Mouse (Mus musculus) R1 (cell line): ENCODE measurements around the gene Farp1.

Experiments
- DNase-seq: peaks from one replicate; pipeline ENCODE4 v3.0.0-alpha.2; 2018; ENCODE audit warnings: low read depth, low spot score

Gene Farp1

GRCm38 (mm10) chr14:121057750-121058149 lies 22.8 kb downstream of the Farp1 start:
- no peak for DNase-seq

- DNase-seq = peak; percentile 73
Observed at GRCm38 (mm10) chr14:121058481-121058880, 23.5 kb downstream of the Farp1 start.

GRCm38 (mm10) chr14:121059266-121059665 lies 24.3 kb downstream of the Farp1 start:
- DNase-seq = no peak

- DNase-seq = no peak
Observed at GRCm38 (mm10) chr14:121060484-121060883, 25.5 kb downstream of the Farp1 start.

- DNase-seq = peak; percentile 70
Observed at GRCm38 (mm10) chr14:121061686-121062085, 26.7 kb downstream of the Farp1 start.

GRCm38 (mm10) chr14:121062238-121063082 lies 27.5 kb downstream of the Farp1 start:
- no peak for DNase-seq

GRCm38 (mm10) chr14:121064726-121065125 lies 29.7 kb downstream of the Farp1 start:
- no peak for DNase-seq

- no peak for DNase-seq
Observed at GRCm38 (mm10) chr14:121073093-121073866, 38.3 kb downstream of the Farp1 start.

GRCm38 (mm10) chr14:121074197-121074734 lies 39.3 kb downstream of the Farp1 start:
- no peak for DNase-seq

- no peak for DNase-seq
Observed at GRCm38 (mm10) chr14:121080739-121081138, 45.7 kb downstream of the Farp1 start.

- no peak for DNase-seq
Observed at GRCm38 (mm10) chr14:121082341-121082740, 47.3 kb downstream of the Farp1 start.

- no peak for DNase-seq
Observed at GRCm38 (mm10) chr14:121082793-121083192, 47.8 kb downstream of the Farp1 start.

GRCm38 (mm10) chr14:121083352-121083751 lies 48.4 kb downstream of the Farp1 start:
- no peak for DNase-seq

- no peak for DNase-seq
Observed at GRCm38 (mm10) chr14:121092517-121092916, 57.5 kb downstream of the Farp1 start.

GRCm38 (mm10) chr14:121093860-121094259 lies 58.9 kb downstream of the Farp1 start:
- DNase-seq = peak; percentile 28

GRCm38 (mm10) chr14:121097640-121098435 lies 62.8 kb downstream of the Farp1 start:
- DNase-seq = no peak

- DNase-seq = no peak
Observed at GRCm38 (mm10) chr14:121099120-121099519, 64.1 kb downstream of the Farp1 start.

- DNase-seq = no peak
Observed at GRCm38 (mm10) chr14:121099876-121100275, 64.9 kb downstream of the Farp1 start.

GRCm38 (mm10) chr14:121100829-121101228 lies 65.8 kb downstream of the Farp1 start:
- DNase-seq = no peak

GRCm38 (mm10) chr14:121101531-121101930 lies 66.5 kb downstream of the Farp1 start:
- no peak for DNase-seq

GRCm38 (mm10) chr14:121102599-121102998 lies 67.6 kb downstream of the Farp1 start:
- DNase-seq = peak; percentile 25

- peak; percentile 48 for DNase-seq
Observed at GRCm38 (mm10) chr14:121103459-121103858, 68.5 kb downstream of the Farp1 start.
